Mouse (Mus musculus) liver, adult 2 months (tissue): ENCODE data around the gene B830017H08Rik. TPM values are rescaled to one million over a fixed set of nuclear protein-coding genes. Genes with fewer than 3 reads are reported as not detected.
A peak's percentile ranks its signal among the peaks of the same experiment; 100 is the strongest.

ENCODE experiments used
- DNase-seq: peaks from one replicate; pipeline ENCODE4 v3.0.0-alpha.2; 2011; ENCODE audit warnings: low read depth, low spot score; ENCODE audit errors: extremely low read depth
- H3K27ac ChIP-seq: fragments of 200-500 bp; replicated peaks from 2 replicates; pipeline ENCODE4 v1.5.1; 2012; ENCODE audit warnings: low read depth, mild to moderate bottlenecking, control low read depth, inconsistent platforms, low read length; ENCODE audit not compliant: insufficient read depth
- H3K27me3 ChIP-seq: fragments of 200-500 bp; 2 replicates; pipeline ENCODE4 v1.6.1; 2012; ENCODE audit warnings: mild to moderate bottlenecking, moderate library complexity, low read length, inconsistent platforms; ENCODE audit not compliant: control insufficient read depth, insufficient read depth
- H3K36me3 ChIP-seq: fragments of 200-500 bp; 2 replicates; pipeline ENCODE4 v1.6.1; 2012; ENCODE audit warnings: low read length, inconsistent platforms; ENCODE audit not compliant: control insufficient read depth, insufficient read depth
- H3K4me1 ChIP-seq: fragments of 200-500 bp; 2 replicates; pipeline ENCODE4 v1.6.1; 2011; ENCODE audit warnings: low read length; ENCODE audit not compliant: control insufficient read depth, insufficient read depth
- H3K4me3 ChIP-seq: fragments of 200-500 bp; 2 replicates; pipeline ENCODE4 v1.5.1; 2011; ENCODE audit warnings: low read depth, mild to moderate bottlenecking, control low read depth, low read length, moderate library complexity; ENCODE audit not compliant: insufficient read depth
- H3K79me2 ChIP-seq: fragments of 200-500 bp; 2 replicates; pipeline ENCODE4 v1.6.1; 2012; ENCODE audit warnings: inconsistent platforms, mild to moderate bottlenecking, low read length, moderate library complexity; ENCODE audit not compliant: control insufficient read depth, insufficient read depth
- H3K9ac ChIP-seq: fragments of 200-500 bp; 2 replicates; pipeline ENCODE4 v1.6.1; 2012; ENCODE audit warnings: low read depth, mild to moderate bottlenecking, control low read depth, inconsistent platforms, low read length
- CTCF ChIP-seq: fragments of 200-500 bp; IDR thresholded peaks from 2 replicates; pipeline ENCODE4 v1.5.1; 2011; ENCODE audit warnings: low read depth, low read length, control low read depth
- POLR2A ChIP-seq: fragments of 200-500 bp; IDR thresholded peaks from 2 replicates; pipeline ENCODE4 v1.6.1; 2011; ENCODE audit warnings: low read length, control low read depth; ENCODE audit not compliant: insufficient read depth; ENCODE audit errors: extremely low read depth
- WGBS: fragments of 180-500 bp; shearing (Covaris S2); methylation state at CpG from one replicate; pipeline ENCODE4 v1.1.7; 2018; 5-methylcytosine and 5-hydroxymethylcytosine counted together
- polyA plus RNA-seq: library from polyadenylated mRNA; depleted of rRNA; stranded (reverse); fragments of >200 nt; gene quantifications from 2 replicates; pipeline ENCODE4 v1.2.3, GENCODE M21; 2012
- total RNA-seq: library from RNA; depleted of rRNA; stranded (reverse); fragments of >200 nt; gene quantifications from 2 replicates; pipeline ENCODE4 v1.2.3, GENCODE M21; 2014

The B830017H08Rik gene
- total and polyA plus RNA-seq, 2 experiments: not detected

DNA sequence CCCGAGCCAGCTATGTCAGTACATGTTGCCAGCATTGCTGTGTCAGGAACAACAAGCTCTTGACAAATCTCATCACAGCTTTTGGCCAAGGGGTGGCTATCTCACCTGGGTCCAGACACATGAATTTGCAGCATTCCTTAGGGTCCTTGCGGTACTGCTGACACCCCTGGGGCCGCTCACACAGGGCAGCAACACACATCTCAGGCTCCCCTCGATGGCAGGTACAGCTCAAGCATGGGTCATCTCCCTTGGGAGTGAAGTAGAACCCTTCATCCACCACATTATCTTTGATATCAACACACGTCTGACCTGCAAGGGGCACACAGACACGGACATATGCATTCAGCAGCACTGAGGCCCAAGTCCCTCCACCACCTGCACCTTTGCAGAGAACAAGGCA lies 16.6 kb downstream of the B830017H08Rik start:
- 90% methylated on average over 6 of the region's 6 CpGs for whole genome bisulfite sequencing
- Histone ChIP-seq H3K79me2 (no peaks in the 10 kb centered on the region), H3K27ac (no peak overlapping the region), H3K4me3 (no peak overlapping the region), H3K9ac (no peak overlapping the region), H3K27me3 (no peaks in the 10 kb centered on the region), H3K36me3 (peaks cover 55% of the 10 kb centered on the region), H3K4me1 (no peaks in the 10 kb centered on the region)
- DNase-seq: no peak
- TF ChIP-seq POLR2A (no peak), CTCF (no peak)

DNA sequence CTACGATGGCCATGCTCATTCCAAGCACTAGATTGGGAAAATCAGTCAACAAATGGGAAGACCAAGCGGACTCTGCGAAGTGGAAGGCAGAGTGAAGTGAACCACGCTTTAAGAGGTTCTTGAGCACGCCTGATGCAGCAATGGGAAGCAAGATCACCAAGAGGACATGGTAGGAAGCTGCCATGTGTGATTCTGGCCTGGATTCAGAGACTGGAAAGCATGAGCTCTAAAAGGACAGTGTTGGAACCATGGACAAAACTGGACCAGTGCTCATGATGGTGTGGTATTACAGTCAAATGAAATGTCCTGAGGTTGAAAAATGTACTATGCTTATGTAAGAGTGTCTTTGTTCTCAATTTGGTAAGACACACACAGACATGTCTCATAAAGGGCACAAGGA lies 18.4 kb downstream of the B830017H08Rik start:
- TF ChIP-seq CTCF: no peak
- no peak for TF ChIP-seq POLR2A
- H3K4me1 ChIP-seq: no peaks in the 10 kb centered on the region
- H3K9ac ChIP-seq: no peak overlapping the region
- no peaks in the 10 kb centered on the region for H3K79me2 ChIP-seq
- peaks cover 52% of the 10 kb centered on the region for H3K36me3 ChIP-seq
- H3K27me3 ChIP-seq: no peaks in the 10 kb centered on the region
- H3K4me3 ChIP-seq: no peak overlapping the region
- DNase-seq: no peak
- 97% methylated on average over 5 of the region's 5 CpGs for WGBS
- no peak overlapping the region for H3K27ac ChIP-seq

DNA sequence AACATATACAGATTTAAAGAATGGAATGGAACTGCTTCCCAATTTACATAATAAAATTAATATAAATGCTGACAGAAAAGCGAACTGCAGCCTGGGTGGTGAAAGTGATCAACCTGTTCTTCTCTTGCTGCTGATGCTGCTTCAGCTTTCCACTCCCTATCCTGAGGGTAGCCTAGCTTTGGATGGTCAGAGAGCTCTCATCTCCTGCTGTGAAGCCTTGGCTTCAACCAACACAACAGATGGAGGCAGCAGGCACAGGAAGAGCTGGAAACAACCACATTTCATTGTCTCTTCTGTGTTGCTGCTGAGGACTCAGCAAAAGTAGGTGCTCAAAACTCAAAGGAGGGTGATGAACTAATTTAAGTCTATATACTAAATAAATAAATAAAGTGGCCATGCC lies 18.9 kb downstream of the B830017H08Rik start:
- Histone ChIP-seq H3K27me3 (no peaks in the 10 kb centered on the region), H3K4me3 (no peak overlapping the region), H3K4me1 (no peaks in the 10 kb centered on the region), H3K27ac (no peak overlapping the region), H3K79me2 (no peaks in the 10 kb centered on the region), H3K36me3 (peaks cover 53% of the 10 kb centered on the region), H3K9ac (no peak overlapping the region)
- no peak for DNase-seq
- 94% methylated on average over 1 of the region's 1 CpGs for WGBS
- TF ChIP-seq CTCF (no peak), POLR2A (no peak)

DNA sequence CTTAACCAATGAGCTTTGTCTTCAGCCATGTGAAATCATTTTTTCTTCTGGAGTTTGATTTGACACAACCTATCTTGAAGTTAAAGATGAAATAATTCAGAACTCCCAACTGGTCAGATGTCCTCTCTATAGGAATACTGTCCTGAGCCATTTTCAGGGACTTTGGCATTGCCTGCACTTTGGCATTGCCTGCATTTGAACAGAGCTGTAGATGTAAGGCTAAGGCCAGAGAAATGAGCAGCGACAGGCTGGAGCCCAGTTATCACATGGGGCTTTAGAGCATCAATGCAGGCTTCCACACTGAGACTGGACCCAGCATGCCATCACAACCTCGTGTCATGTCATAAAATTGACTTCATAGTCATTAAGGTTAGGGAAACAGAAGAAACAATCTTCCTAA lies 20.3 kb downstream of the B830017H08Rik start:
- Histone ChIP-seq H3K79me2 (no peaks in the 10 kb centered on the region), H3K27me3 (no peaks in the 10 kb centered on the region), H3K36me3 (peaks cover 55% of the 10 kb centered on the region), H3K9ac (no peak overlapping the region), H3K4me3 (no peak overlapping the region), H3K27ac (no peak overlapping the region), H3K4me1 (no peaks in the 10 kb centered on the region)
- 87% methylated on average over 2 of the region's 2 CpGs for WGBS
- no peak for DNase-seq
- TF ChIP-seq CTCF: no peak
- TF ChIP-seq POLR2A: no peak

DNA sequence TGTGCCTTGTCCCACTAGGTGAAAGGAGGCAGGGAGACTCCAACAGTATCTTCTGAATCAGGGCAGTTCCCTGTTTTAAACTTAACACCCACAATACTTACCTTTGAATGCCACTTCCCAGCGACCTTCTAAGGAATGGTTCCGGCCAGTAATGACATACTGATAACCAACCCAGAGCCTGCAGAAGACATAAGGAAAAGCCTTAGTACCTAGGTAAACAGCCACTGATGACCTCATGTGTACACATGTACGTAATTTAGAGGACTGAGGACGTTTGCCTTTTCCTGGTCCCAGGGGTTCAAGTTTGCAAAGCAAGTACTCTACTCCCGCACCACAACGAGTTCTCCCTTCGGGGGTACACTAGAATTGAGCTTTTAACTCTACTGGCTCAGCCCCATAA lies 24.2 kb downstream of the B830017H08Rik start:
- H3K4me1 ChIP-seq: no peaks in the 10 kb centered on the region
- WGBS: 80% methylated on average over 7 of the region's 7 CpGs
- no peak overlapping the region for H3K4me3 ChIP-seq
- H3K27me3 ChIP-seq: no peaks in the 10 kb centered on the region
- TF ChIP-seq POLR2A: no peak
- no peak for TF ChIP-seq CTCF
- no peak overlapping the region for H3K27ac ChIP-seq
- no peaks in the 10 kb centered on the region for H3K79me2 ChIP-seq
- DNase-seq: no peak
- no peak overlapping the region for H3K9ac ChIP-seq
- H3K36me3 ChIP-seq: peaks cover 48% of the 10 kb centered on the region

DNA sequence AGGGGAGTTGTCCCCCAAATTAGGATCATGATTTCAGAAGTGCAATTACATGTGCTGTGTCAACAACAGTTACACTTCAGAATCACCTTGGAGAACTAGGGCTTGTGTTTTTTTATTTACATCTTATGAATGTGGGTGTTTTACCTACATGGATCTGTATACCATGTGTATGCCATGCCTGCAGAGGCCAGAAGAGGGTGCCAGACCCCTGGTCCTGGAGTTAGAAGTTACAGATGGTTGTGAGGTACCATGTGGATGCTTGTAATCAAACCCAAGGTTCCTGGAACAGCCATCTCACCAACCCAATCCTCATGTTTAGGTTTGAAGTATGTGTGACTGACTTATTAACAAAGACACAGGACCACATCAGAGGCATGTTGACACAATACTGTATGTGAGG lies 25.7 kb downstream of the B830017H08Rik start:
- H3K4me1 ChIP-seq: no peaks in the 10 kb centered on the region
- H3K4me3 ChIP-seq: no peak overlapping the region
- peaks cover 42% of the 10 kb centered on the region for H3K36me3 ChIP-seq
- no peaks in the 10 kb centered on the region for H3K79me2 ChIP-seq
- no peak for DNase-seq
- TF ChIP-seq POLR2A (no peak), CTCF (peak; percentile 60)
- H3K27ac ChIP-seq: no peak overlapping the region
- H3K27me3 ChIP-seq: no peaks in the 10 kb centered on the region
- H3K9ac ChIP-seq: no peak overlapping the region
